Mouse (Mus musculus): ENCODE measurements around the gene Fbxo10. TPM values are rescaled to one million over a fixed set of nuclear protein-coding genes. Genes with fewer than 3 reads are reported as not detected.
"Not testable (repeated sequence)": the region's sequence is repeated elsewhere in the genome, so short reads cannot be mapped to it uniquely, and the experiment has no call there.

Gene Fbxo10
- total RNA-seq, 2 experiments from 2014 or later, result 17.8 to 18.8 TPM

- no peak for DNase-seq (ENCODE audit: low spot score in 2 of 2)
These were observed 73.5 kb downstream of the Fbxo10 start for GRCm38 (mm10) chr4:45010806-45011415.

GRCm38 (mm10) chr4:45005452-45005851 is 79.0 kb downstream of the Fbxo10 start:
- no peak for DNase-seq (ENCODE audit: low spot score in 2 of 2)

DNA sequence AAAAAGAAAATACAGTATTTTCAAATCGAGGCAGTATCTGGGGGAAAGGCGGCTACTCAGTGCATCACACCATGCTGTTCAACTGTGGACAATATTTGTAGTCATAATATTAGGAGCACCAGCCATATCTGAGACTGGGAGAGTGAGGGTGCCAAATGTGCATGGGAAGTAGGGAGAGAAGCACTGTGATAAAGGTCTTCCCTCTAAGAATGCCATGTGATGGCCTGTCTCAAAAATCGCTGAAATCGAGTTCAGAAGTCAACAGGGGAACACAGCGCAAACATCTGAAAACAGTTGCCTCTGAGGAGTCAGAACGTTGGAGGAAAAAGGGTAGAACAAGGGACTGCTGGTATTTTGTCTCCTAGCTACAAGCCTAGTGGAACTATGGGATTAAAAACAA is 84.4 kb downstream of the Fbxo10 start:
- no peak for DNase-seq (ENCODE audit: low spot score in 2 of 2)

DNA sequence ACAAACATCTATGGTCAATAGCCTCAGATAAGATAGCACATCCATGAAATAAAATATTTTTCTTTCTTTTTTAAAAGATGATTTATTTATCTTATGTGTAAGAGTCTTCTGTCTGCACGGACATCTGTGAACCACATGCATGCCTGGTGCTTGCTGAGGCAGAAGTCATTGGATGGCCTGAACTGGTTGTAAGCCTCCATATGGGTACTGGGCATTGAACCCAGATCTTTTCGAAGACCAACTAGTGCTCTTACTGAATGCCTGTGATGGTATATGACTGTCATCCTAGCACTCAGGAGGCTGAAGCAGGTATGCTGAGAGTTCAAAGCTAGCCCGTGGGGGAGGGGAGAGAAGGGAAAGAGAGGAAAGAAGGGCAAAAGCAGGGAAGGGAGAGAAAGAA is 86.3 kb downstream of the Fbxo10 start:
- DNase-seq (ENCODE audit: low spot score in 2 of 2), result no peak

DNA sequence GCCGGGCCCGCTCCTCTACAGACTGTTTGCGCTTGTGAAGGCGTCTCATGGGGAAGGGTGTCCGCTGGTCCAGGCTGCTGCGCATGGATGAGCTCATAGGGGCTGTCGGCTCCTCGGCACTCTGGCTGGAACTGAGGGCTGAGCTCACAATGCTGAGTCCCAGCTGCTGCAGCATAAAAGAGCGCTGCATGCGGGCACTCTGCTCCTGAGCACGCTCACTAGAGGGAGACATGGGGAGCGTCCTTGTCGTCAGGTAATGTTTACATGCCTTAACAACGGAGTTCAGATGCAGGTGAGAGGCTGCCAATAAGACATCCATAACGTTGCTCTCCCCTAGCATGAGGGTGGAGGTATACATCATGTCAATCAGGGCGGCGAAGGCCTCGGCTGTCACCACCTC is 89.6 kb downstream of the Fbxo10 start:
- no peak for DNase-seq (ENCODE audit: low spot score in 2 of 2)

DNA sequence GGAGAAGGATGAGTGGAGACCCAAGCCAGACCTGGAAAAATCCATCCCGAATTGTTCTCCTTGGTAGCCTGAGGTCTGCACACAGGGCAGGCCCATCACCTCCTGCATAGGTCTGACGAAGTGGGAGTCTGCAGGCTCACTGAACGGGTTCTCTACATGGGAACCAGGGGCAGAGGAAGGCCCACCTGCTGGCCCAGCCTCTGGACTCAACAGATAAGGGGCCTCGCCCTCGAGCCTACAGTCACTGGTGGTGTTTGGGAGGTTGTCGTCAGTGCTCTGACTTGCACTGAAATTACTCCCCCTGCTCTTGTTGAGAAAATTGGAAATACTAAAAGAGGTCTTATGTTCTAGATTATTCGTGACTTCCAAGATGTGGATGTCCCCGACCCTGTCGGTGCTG is 90.6 kb downstream of the Fbxo10 start:
- no peak for DNase-seq (ENCODE audit: low spot score in 2 of 2)

DNA sequence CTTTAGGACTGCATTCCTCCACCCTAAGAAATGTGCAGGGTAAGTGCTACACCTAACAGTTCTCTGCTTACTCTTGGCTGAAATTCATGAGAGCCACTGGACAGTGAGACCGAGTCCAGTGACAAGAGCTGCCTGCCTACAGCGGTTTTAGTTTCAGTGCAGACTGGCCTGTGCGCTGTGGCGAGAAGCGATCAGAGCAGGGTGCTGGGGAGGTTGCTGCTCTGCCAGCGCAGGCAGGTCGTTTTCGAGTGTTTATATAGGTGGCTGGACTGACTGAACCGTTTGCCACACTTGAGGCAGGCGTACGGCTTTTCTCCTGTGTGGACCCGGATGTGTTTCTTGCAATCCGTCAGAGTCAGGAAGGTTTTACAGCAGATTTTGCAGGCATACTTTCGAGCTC is 91.2 kb downstream of the Fbxo10 start:
- not testable (repeated sequence) for DNase-seq (ENCODE audit: low spot score in 2 of 2)

DNA sequence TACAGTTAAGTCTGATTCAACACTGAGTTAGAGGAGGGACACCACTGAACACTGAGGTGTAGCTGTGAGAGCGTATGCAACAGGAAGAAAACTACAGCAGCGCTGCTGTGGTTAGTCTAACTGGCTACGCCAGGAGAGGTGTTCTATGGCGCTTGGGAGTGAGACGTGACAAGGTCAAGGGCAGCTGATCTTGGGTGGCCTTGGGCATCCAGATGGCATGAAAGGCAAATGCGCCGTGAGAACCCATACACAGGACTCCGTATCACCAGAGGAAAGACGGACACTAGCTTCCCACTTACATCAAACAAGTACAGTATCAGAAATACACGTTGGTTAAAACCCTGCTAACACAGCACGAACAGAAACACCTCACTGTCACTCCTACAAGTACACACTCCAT is 92.1 kb downstream of the Fbxo10 start:
- not testable (repeated sequence) for DNase-seq (ENCODE audit: low spot score in 2 of 2)

DNA sequence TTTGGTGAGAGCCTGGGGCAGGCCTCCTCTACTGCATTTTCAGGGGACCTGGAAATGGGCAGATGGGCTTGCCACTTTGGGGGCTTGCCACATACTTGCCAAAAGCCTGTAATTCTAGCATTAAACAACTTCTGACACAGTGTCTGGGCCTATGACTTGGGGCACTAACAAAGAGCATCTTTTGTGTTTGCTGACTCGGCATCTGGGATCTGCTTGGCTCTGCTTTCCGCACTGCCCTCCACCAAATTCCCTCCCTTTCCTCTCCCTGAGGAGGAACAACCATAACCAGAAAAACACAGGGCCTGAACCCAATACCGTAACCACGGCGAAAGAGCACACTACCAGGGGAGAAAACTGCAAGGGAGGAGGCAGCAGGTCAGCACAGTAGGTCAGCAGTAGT is 93.8 kb downstream of the Fbxo10 start:
- DNase-seq (ENCODE audit: low spot score in 2 of 2), result no peak

Other genes starting within 250 kb of the Fbxo10 start
- gene Grhpr, start 103.2 kb downstream of the Fbxo10 start, total RNA-seq (2021), result 100 to 1,000 TPM; 153 to 162 TPM
- gene Zbtb5, start 72.2 kb downstream of the Fbxo10 start, total RNA-seq (2021), result 10 to 100 TPM; 20.2 to 21.3 TPM
- 10 to 100 TPM; 19.9 to 20.1 TPM for gene Polr1e, start 66.0 kb downstream of the Fbxo10 start, total RNA-seq (2021)
- 100 to 1,000 TPM; 106 to 109 TPM for gene Tomm5, start 23.5 kb upstream of the Fbxo10 start, total RNA-seq (2021)
- 10 to 100 TPM in 1 of 2 experiments, 1 to 10 TPM in 1; 8.2 to 10.3 TPM for gene Frmpd1, start 100.3 kb upstream of the Fbxo10 start, total RNA-seq (2021)
- gene Trmt10b, start 212.5 kb upstream of the Fbxo10 start, total RNA-seq (2021), result 10 to 100 TPM; 11.7 to 12.6 TPM